Mouse (Mus musculus) ES-E14 (cell line): ENCODE results near the gene Cxcl9. TPM values are rescaled to one million over a fixed set of nuclear protein-coding genes. Genes with fewer than 3 reads are reported as not detected.

ENCODE experiments used
- DNase-seq: peaks from one replicate; pipeline ENCODE4 v3.0.0-alpha.2; 2013; ENCODE audit warnings: low read depth, low spot score
- H3K27ac ChIP-seq: 2 replicates; pipeline ENCODE4 v1.5.1; 2012; ENCODE audit warnings: low read depth, mild to moderate bottlenecking, low read length, moderate library complexity, mixed read lengths; ENCODE audit not compliant: poor library complexity, insufficient read depth, severe bottlenecking
- H3K36me3 ChIP-seq: 2 replicates; pipeline ENCODE4 v1.6.1; 2012; ENCODE audit warnings: mild to moderate bottlenecking, low read length, moderate library complexity, mixed read lengths; ENCODE audit not compliant: control insufficient read depth, poor library complexity, insufficient read depth, severe bottlenecking
- H3K4me1 ChIP-seq, 2 experiments: fragments of 150-350 bp in 1 of 2; sonication (generic) in 1 of 2; 2 replicates each; pipeline ENCODE4 v1.6.1; 2012; ENCODE audit warnings: low read length in 2 of 2, mild to moderate bottlenecking in 1 of 2, mixed read lengths in 1 of 2; ENCODE audit not compliant: control insufficient read depth in 2 of 2, insufficient read depth in 2 of 2, poor library complexity in 1 of 2
- H3K4me3 ChIP-seq, 2 experiments: fragments of 150-350 bp in 1 of 2; sonication (generic) in 1 of 2; 2 replicates each; pipeline ENCODE4 v1.5.1; 2012; ENCODE audit warnings: low read length in 2 of 2, low read depth in 1 of 2, mild to moderate bottlenecking in 1 of 2, mixed read lengths in 1 of 2; ENCODE audit not compliant: insufficient read depth in 1 of 2, poor library complexity in 1 of 2, severe bottlenecking in 1 of 2
- H3K9ac ChIP-seq: 2 replicates; pipeline ENCODE4 v1.6.1; 2012; ENCODE audit warnings: low read depth, mild to moderate bottlenecking, low read length, mixed read lengths; ENCODE audit not compliant: poor library complexity, insufficient read depth, severe bottlenecking
- H3K9me3 ChIP-seq: fragments of 150-350 bp; sonication (generic); 2 replicates; pipeline ENCODE4 v1.6.1; 2012; ENCODE audit warnings: low read depth, mild to moderate bottlenecking, low read length; ENCODE audit not compliant: control insufficient read depth, insufficient read depth
- CHD2 ChIP-seq: IDR thresholded peaks from 2 replicates; pipeline ENCODE4 v1.6.1; 2014; ENCODE audit warnings: mild to moderate bottlenecking, low read depth, low read length, inconsistent platforms
- HCFC1 ChIP-seq: IDR thresholded peaks from 2 replicates; pipeline ENCODE4 v1.6.1; 2012; ENCODE audit warnings: low read length, inconsistent platforms, borderline replicate concordance; ENCODE audit not compliant: insufficient read depth
- MAFK ChIP-seq: IDR thresholded peaks from 2 replicates; pipeline ENCODE4 v1.6.1; 2014; ENCODE audit warnings: mild to moderate bottlenecking, low read depth, low read length, inconsistent platforms; ENCODE audit not compliant: insufficient read depth
- ZC3H11A ChIP-seq: IDR thresholded peaks from 2 replicates; pipeline ENCODE4 v1.6.1; 2012; ENCODE audit warnings: low read depth, mild to moderate bottlenecking, inconsistent platforms, low read length, borderline replicate concordance
- ZNF384 ChIP-seq: IDR thresholded peaks from 2 replicates; pipeline ENCODE4 v1.6.1; 2012; ENCODE audit warnings: low read depth, low read length, inconsistent platforms
- in situ Hi-C, 2 experiments: fragments of 600-800 bp; cut with MboI; formaldehyde crosslinking; loops; one replicate each; pipeline ENCODE4 v1.15.1; 2025; ENCODE audit warnings: low sequenced_read_pairs in 2 of 2, inconsistent platforms in 1 of 2; ENCODE audit not compliant: unreplicated experiment in 2 of 2
- total RNA-seq: library from RNA; depleted of rRNA; stranded (reverse); fragments of 300-350 nt; gene quantifications from 2 replicates; pipeline ENCODE4 v1.2.3, GENCODE M21; 2012

Cxcl9 gene
- total RNA-seq, 1 experiment: not detected

- Histone ChIP-seq H3K27ac (no peak overlapping the region), H3K4me1 (no peaks in the 10 kb centered on the region; a peak in 1 of 4 replicates), H3K9ac (no peak overlapping the region), H3K4me3 (no peak overlapping the region), H3K36me3 (peaks cover 56% of the 10 kb centered on the region), H3K9me3 (no peaks in the 10 kb centered on the region)
- DNase-seq: no peak
- no peak for TF ChIP-seq MAFK
- TF ChIP-seq CHD2: no peak
- no peak for TF ChIP-seq ZNF384
- TF ChIP-seq HCFC1: no peak
- no peak for TF ChIP-seq ZC3H11A
- in situ Hi-C loops: loop anchor here in 1 of 2 experiments (10.0 kb wide), 1 partner anchor 127 kb away; no protein-coding TSS in a partner anchor
Observed at GRCm38 (mm10) chr5:92287840-92288239, 40.0 kb downstream of the Cxcl9 start.

- Histone ChIP-seq H3K27ac (no peak overlapping the region), H3K9me3 (no peaks in the 10 kb centered on the region), H3K36me3 (peaks cover 25% of the 10 kb centered on the region), H3K4me3 (no peak overlapping the region), H3K4me1 (peaks cover 0 to 3% of the 10 kb centered on the region in 2 experiments; a peak in 2 of 4 replicates), H3K9ac (no peak overlapping the region)
- TF ChIP-seq MAFK (no peak), ZC3H11A (no peak), HCFC1 (no peak), CHD2 (no peak), ZNF384 (no peak)
- in situ Hi-C loops: loop anchor here in 1 of 2 experiments (10.0 kb wide), 1 partner anchor 132 kb away; no protein-coding TSS in a partner anchor
- DNase-seq: no peak
Observed at GRCm38 (mm10) chr5:92283107-92283506, 44.8 kb downstream of the Cxcl9 start.

- peaks cover 0 to 3% of the 10 kb centered on the region in 2 experiments; a peak in 2 of 4 replicates for H3K4me1 ChIP-seq
- no peak for DNase-seq
- H3K27ac ChIP-seq: no peak overlapping the region
- in situ Hi-C loops: loop anchor here in 1 of 2 experiments (10.0 kb wide), 1 partner anchor 132 kb away; no protein-coding TSS in a partner anchor
- H3K9me3 ChIP-seq: no peaks in the 10 kb centered on the region
- peaks cover 20% of the 10 kb centered on the region for H3K36me3 ChIP-seq
- no peak for TF ChIP-seq ZC3H11A
- H3K9ac ChIP-seq: no peak overlapping the region
- no peak overlapping the region for H3K4me3 ChIP-seq
Observed at GRCm38 (mm10) chr5:92282571-92282970, 45.3 kb downstream of the Cxcl9 start.

- H3K4me3 ChIP-seq: no peak overlapping the region
- TF ChIP-seq CHD2 (no peak), ZC3H11A (no peak), ZNF384 (no peak), HCFC1 (no peak), MAFK (no peak)
- H3K36me3 ChIP-seq: peaks cover 3% of the 10 kb centered on the region; the same call in 1 of the 2 replicates
- in situ Hi-C loops: no loop called here
- H3K9me3 ChIP-seq: no peaks in the 10 kb centered on the region
- H3K9ac ChIP-seq: no peak overlapping the region
- H3K27ac ChIP-seq: no peak overlapping the region
- peaks cover 0 to 6% of the 10 kb centered on the region in 2 experiments; a peak in 2 of 4 replicates for H3K4me1 ChIP-seq
- no peak for DNase-seq
Observed at GRCm38 (mm10) chr5:92278942-92279537, 48.8 kb downstream of the Cxcl9 start.
